Mouse (Mus musculus): ENCODE data around the gene Nfe2. TPM values are rescaled to one million over a fixed set of nuclear protein-coding genes. Genes with fewer than 3 reads are reported as not detected.
A peak's percentile ranks its signal among the peaks of the same experiment; 100 is the strongest.

The Nfe2 gene
- polyA plus RNA-seq, 1 experiment from 2014 or later = 4.9 TPM

DNA sequence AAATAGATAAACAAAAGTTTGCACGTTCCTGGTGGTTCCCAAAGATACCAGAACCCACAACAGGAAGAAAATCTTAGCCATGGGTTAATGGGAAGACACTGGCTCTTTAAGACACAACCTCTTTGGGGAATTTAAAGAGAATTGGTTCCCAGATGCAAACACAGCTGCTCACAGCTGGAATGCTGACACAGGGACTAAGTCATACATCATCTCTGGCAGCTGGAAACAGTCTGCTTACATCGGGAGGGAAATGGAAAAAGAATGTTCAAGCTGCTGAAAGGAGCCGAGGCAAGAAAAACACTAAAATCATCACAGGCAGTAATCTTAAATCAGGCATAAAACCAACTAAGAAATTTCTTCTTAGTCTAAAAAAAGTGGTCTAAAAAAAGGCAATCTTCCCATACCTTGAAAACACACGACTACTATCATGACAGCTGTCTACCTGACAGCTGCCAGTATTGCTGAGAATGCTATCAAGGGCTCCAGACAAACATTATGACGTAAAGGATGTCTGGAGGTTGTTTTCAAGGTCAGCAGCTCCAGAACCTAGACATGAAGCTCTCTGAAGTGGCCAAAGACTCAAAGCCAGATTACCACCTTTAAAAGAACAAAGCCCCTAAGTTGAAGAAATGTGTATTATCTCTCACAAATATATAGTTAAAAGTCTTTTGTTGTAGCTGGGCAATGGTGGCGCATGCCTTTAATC is 56.0 kb downstream of the Nfe2 start:
- H3K27me3 ChIP-seq = no peaks in the 10 kb centered on the region
- no peak overlapping the region for H3K9ac ChIP-seq
- no peaks in the 10 kb centered on the region for H3K4me1 ChIP-seq
- H3K4me2 ChIP-seq (replicated peaks) = no peak overlapping the region
- H3K9me3 ChIP-seq = no peaks in the 10 kb centered on the region
- H3K4me3 ChIP-seq = no peak overlapping the region
- H3K27ac ChIP-seq = 0 out of 2 replicates have a peak overlapping the region, but pooled peaks have one; percentile 30
- no peak for ATAC-seq (ENCODE audit: insufficient number of reproducible peaks, insufficient read depth, low FRiP score, low TSS enrichment)
- H3K36me3 ChIP-seq = peaks cover 73% of the 10 kb centered on the region
- 58% methylated on average over 6 of the region's 6 CpGs for WGBS

MicroRNA genes within 50 kb of the gene (microRNA counts, 519-probe panel; counts per million panel counts)
- 4,895 counts per million, percentile 86 among the panel's probes with 10 or more counts for microRNA mmu-miR-148b

Small RNA genes lying within 50 kb of the gene (microRNA-seq; reads per million reads assigned to microRNA genes)
- 241 reads per million, percentile 64 among the genes with 10 or more reads in this experiment for gene Mir148b

Other genes with a start within 250 kb of the Nfe2 start
- gene Hoxc4, start 239.5 kb downstream of the Nfe2 start, polyA plus RNA-seq (2016; fragmentation: Nextera tagmentation; extraction: Ambion mirVana) = 0.92 and 1.2 TPM in 2 replicates
- gene Smug1, start 91.3 kb downstream of the Nfe2 start, polyA plus RNA-seq (2016; fragmentation: Nextera tagmentation; extraction: Ambion mirVana) = 16.6 and 18.8 TPM in 2 replicates
- gene Cbx5, start 18.6 kb downstream of the Nfe2 start, polyA plus RNA-seq (2016; fragmentation: Nextera tagmentation; extraction: Ambion mirVana) = 173 and 176 TPM in 2 replicates
- 1,204 and 1,244 TPM in 2 replicates for gene Hnrnpa1, start 18.0 kb downstream of the Nfe2 start, polyA plus RNA-seq (2016; fragmentation: Nextera tagmentation; extraction: Ambion mirVana)
- 257 and 268 TPM in 2 replicates for gene Copz1, start 14.3 kb upstream of the Nfe2 start, polyA plus RNA-seq (2016; fragmentation: Nextera tagmentation; extraction: Ambion mirVana)
- 0.47 and 0.67 TPM in 2 replicates for gene Gpr84, start 52.2 kb upstream of the Nfe2 start, polyA plus RNA-seq (2016; fragmentation: Nextera tagmentation; extraction: Ambion mirVana)
- 12.6 and 14.5 TPM in 2 replicates for gene Zfp385a, start 81.7 kb upstream of the Nfe2 start, polyA plus RNA-seq (2016; fragmentation: Nextera tagmentation; extraction: Ambion mirVana)
- 49.4 and 50.9 TPM in 2 replicates for gene Itga5, start 108.4 kb upstream of the Nfe2 start, polyA plus RNA-seq (2016; fragmentation: Nextera tagmentation; extraction: Ambion mirVana)
- not detected in 2 replicates for gene Gtsf1, start 172.1 kb upstream of the Nfe2 start, polyA plus RNA-seq (2016; fragmentation: Nextera tagmentation; extraction: Ambion mirVana)
- not detected in 2 replicates for gene Gtsf2, start 190.1 kb upstream of the Nfe2 start, polyA plus RNA-seq (2016; fragmentation: Nextera tagmentation; extraction: Ambion mirVana)
- 1.6 and 1.9 TPM in 2 replicates for gene Nckap1l, start 195.4 kb upstream of the Nfe2 start, polyA plus RNA-seq (2016; fragmentation: Nextera tagmentation; extraction: Ambion mirVana)
- gene Pde1b, start 244.6 kb upstream of the Nfe2 start, polyA plus RNA-seq (2016; fragmentation: Nextera tagmentation; extraction: Ambion mirVana) = 8.2 and 9.1 TPM in 2 replicates

Measured in embryonic facial prominence, embryonic 12.5 days (tissue).